Mouse (Mus musculus) bone marrow macrophage, adult 2 months (primary cell): ENCODE results near the gene Scube1.

Source experiments
- CTCF ChIP-seq: IDR thresholded peaks from 2 replicates; pipeline ENCODE4 v1.5.1; 2012; ENCODE audit warnings: low read depth, mild to moderate bottlenecking, low read length, moderate library complexity
- POLR2A ChIP-seq: IDR thresholded peaks from 2 replicates; pipeline ENCODE4 v1.6.1; 2012; ENCODE audit warnings: mild to moderate bottlenecking, low read depth, low read length, borderline replicate concordance

DNA sequence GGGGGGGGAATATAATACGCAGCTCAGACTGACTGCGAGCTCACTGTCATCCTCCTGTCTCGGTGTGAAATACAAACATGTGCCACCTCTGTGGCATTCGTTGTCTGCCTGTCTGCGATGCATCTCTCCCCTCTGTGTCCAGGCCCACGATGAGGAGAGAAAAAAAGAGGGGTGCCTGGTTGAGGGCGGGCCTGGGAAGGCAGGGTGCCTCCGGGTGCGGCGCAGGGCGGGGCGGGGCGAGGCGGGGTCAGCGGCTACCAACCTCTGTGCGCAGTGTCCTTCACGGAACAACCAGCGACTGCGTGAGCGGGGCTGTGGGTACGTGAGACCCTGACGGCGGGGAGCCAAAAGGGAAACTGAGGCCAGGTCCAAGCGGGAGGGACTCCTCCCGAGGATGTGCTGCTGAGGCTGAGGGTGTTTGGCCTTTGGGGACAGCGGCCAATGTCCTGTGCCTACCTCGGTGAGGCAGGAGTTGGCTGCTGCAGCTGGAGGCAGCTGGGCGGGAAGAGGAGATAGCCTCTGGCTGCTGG, 161.4 kb downstream of the Scube1 start, which contains the start of the genes Tspo and Mcat:
- TF ChIP-seq POLR2A, result no peak
- no peak for TF ChIP-seq CTCF
